Mouse (Mus musculus): Measurements from ENCODE around the gene Gm3893. TPM values are rescaled to one million over a fixed set of nuclear protein-coding genes. Genes with fewer than 3 reads are reported as not detected.
"Not testable (repeated sequence)": the region's sequence is repeated elsewhere in the genome, so short reads cannot be mapped to it uniquely, and the experiment has no call there.

The Gm3893 gene
- polyA plus RNA-seq (2016; fragmentation: Nextera tagmentation; extraction: Ambion mirVana): not detected in 2 replicates

- not testable (repeated sequence) for DNase-seq (ENCODE audit: low spot score); H3K4me1 ChIP-seq; H3K9me3 ChIP-seq; H3K36me3 ChIP-seq (replicated peaks); H3K4me3 ChIP-seq; H3K27ac ChIP-seq (replicated peaks); H3K27me3 ChIP-seq (replicated peaks; ENCODE audit: low read depth, poor library complexity, severe bottlenecking)
- WGBS: no CpG with 5 or more reads among the region's 2 CpGs
These were observed at the start of gene Gm3893 for GRCm38 (mm10) chr4:42090907-42091306. Gene Gm3893, plus strand, starts transcription at chr4:42091207.

GRCm38 (mm10) chr4:42114517-42114916 is 23.5 kb downstream of the Gm3893 start, which contains the start of gene Gm13304:
Gene Gm13304, plus strand, starts transcription at chr4:42114817.
- WGBS: no CpG with 5 or more reads among the region's 5 CpGs
- not testable (repeated sequence) for H3K27ac ChIP-seq (replicated peaks); H3K4me3 ChIP-seq

More at GRCm38 (mm10) chr4:42114517-42114916, 23.5 kb downstream of the Gm3893 start, which contains the start of gene Gm13304:
- H3K36me3 ChIP-seq (replicated peaks); H3K27me3 ChIP-seq (replicated peaks; ENCODE audit: low read depth, poor library complexity, severe bottlenecking); DNase-seq (ENCODE audit: low spot score); H3K4me1 ChIP-seq; H3K9me3 ChIP-seq: not testable (repeated sequence)

Other genes with a start within 250 kb of the Gm3893 start
- gene Gm21541, start 187.6 kb upstream of the Gm3893 start, polyA plus RNA-seq (2016; fragmentation: Nextera tagmentation; extraction: Ambion mirVana): not detected in 2 replicates
- 1.5 and 2.8 TPM in 2 replicates for gene Gm20878, start 149.6 kb upstream of the Gm3893 start, polyA plus RNA-seq (2016; fragmentation: Nextera tagmentation; extraction: Ambion mirVana)
- gene Fam205a4, start 125.1 kb upstream of the Gm3893 start, polyA plus RNA-seq (2016; fragmentation: Nextera tagmentation; extraction: Ambion mirVana): 0.11 TPM in 1 of 2 replicates, not detected in the other
- gene Gm21093, start 56.5 kb upstream of the Gm3893 start, polyA plus RNA-seq (2016; fragmentation: Nextera tagmentation; extraction: Ambion mirVana): not detected in 2 replicates
- gene Gm13304, start 23.6 kb downstream of the Gm3893 start, polyA plus RNA-seq (2016; fragmentation: Nextera tagmentation; extraction: Ambion mirVana): 2.7 TPM in 1 of 2 replicates, not detected in the other
- not detected in 2 replicates for gene Gm13306, start 62.2 kb downstream of the Gm3893 start, polyA plus RNA-seq (2016; fragmentation: Nextera tagmentation; extraction: Ambion mirVana)
- 0.49 TPM in 1 of 2 replicates, not detected in the other for gene Gm13305, start 77.4 kb downstream of the Gm3893 start, polyA plus RNA-seq (2016; fragmentation: Nextera tagmentation; extraction: Ambion mirVana)
- gene Gm10600, start 149.4 kb downstream of the Gm3893 start, polyA plus RNA-seq (2016; fragmentation: Nextera tagmentation; extraction: Ambion mirVana): not detected in 2 replicates
- not detected in 2 replicates for gene Ccl21b, start 164.6 kb downstream of the Gm3893 start, polyA plus RNA-seq (2016; fragmentation: Nextera tagmentation; extraction: Ambion mirVana)
- gene Gm21953, start 203.1 kb downstream of the Gm3893 start, polyA plus RNA-seq (2016; fragmentation: Nextera tagmentation; extraction: Ambion mirVana): not detected in 2 replicates
- not detected in 2 replicates for gene Fam205a3, start 227.1 kb downstream of the Gm3893 start, polyA plus RNA-seq (2016; fragmentation: Nextera tagmentation; extraction: Ambion mirVana)